Mouse (Mus musculus): Measurements from ENCODE around the gene Met. TPM values are rescaled to one million over a fixed set of nuclear protein-coding genes. Genes with fewer than 3 reads are reported as not detected.

Met gene
- polyA plus RNA-seq, 1 experiment from 2014 or later: 8.2 TPM

DNA sequence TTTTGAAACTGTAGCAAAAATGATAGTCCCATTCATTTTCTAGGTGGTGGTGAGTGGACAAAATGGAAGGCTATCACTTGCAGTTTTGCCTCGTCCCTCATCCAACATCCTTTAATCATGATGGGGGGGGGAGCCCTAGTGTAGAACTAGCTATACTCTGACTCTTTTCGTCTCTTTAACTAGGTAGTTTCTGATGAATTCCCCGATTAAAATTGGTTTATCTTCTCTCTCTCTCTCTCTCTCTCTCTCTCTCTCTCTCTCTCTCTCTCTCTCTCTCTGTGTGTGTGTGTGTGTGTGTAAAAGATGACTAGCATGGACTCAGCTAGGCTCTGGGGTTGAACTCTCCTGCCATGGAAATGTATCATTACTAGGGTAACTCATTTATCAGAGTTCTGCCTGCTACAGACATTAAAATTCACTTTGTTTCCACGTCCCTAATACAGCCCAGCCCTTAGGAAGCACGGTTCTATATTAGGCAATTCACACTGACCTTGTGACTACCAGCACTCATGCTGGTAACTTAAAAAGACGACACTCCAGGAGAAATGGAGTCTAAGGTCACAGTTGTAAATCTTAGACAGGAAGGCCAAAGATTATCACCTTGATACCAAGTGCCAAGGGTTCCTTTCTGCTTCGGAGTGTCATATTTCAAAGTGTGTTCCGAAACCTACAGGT, 126.5 kb downstream of the Met start:
- Histone ChIP-seq H3K4me2 (ENCODE audit: low read depth, low read length) (no peak overlapping the region), H3K27me3 (ENCODE audit: insufficient read depth, low read length) (no peaks in the 10 kb centered on the region), H3K9me3 (ENCODE audit: low read length) (peaks cover 6% of the 10 kb centered on the region; the same call in 1 of the 2 replicates), H3K27ac (ENCODE audit: low read depth) (no peak overlapping the region), H3K4me1 (ENCODE audit: insufficient read depth) (no peaks in the 10 kb centered on the region), H3K4me3 (ENCODE audit: low read depth, low read length) (no peak overlapping the region), H3K36me3 (replicated peaks; ENCODE audit: insufficient read depth, low read length) (no peaks in the 10 kb centered on the region), H3K9ac (replicated peaks) (no peak overlapping the region)
- DNase-seq (no peak), ATAC-seq (peak; percentile 21; the same call in 1 of the 2 replicates)
- WGBS (ENCODE audit: insufficient replicate concordance): 35% methylated on average over 8 of the region's 8 CpGs
- no peak for TF ChIP-seq EP300 (IDR thresholded peaks at IDR 0.05; ENCODE audit: low read depth)
- no peak for TF ChIP-seq CTCF (IDR thresholded peaks at IDR 0.05; ENCODE audit: low read depth)

DNA sequence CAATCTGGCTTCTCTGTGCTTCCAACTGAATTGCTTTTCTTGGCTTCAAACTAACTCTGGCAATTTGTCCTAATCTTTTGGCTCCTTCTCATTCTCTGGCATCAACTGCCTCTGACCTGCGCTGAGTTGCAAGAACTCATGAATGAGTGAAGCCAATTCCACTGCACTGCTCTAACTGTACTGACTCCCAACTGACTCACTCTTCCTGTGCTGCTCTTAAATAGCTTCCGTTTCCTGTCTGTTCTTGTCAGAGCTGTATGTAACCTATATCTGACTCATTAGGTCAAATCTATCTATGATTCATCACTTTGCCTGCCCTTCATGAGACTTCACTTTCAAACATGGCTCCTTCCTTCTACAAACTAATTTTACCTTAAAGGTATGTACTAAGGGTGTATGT, 130.4 kb downstream of the Met start:
- H3K36me3 ChIP-seq (replicated peaks; ENCODE audit: insufficient read depth, low read length): no peaks in the 10 kb centered on the region
- no peak overlapping the region for H3K4me2 ChIP-seq (ENCODE audit: low read depth, low read length)
- TF ChIP-seq EP300 (IDR thresholded peaks at IDR 0.05; ENCODE audit: low read depth): no peak
- TF ChIP-seq CTCF (IDR thresholded peaks at IDR 0.05; ENCODE audit: low read depth): no peak
- ATAC-seq (no peak), DNase-seq (no peak)
- H3K9ac ChIP-seq (replicated peaks): no peak overlapping the region
- peaks cover 6% of the 10 kb centered on the region; the same call in 1 of the 2 replicates for H3K9me3 ChIP-seq (ENCODE audit: low read length)
- H3K4me1 ChIP-seq (ENCODE audit: insufficient read depth): peaks cover 3% of the 10 kb centered on the region; the same call in 1 of the 2 replicates
- H3K4me3 ChIP-seq (ENCODE audit: low read depth, low read length): no peak overlapping the region
- no peaks in the 10 kb centered on the region for H3K27me3 ChIP-seq (ENCODE audit: insufficient read depth, low read length)
- no peak overlapping the region for H3K27ac ChIP-seq (ENCODE audit: low read depth)
- 89% methylated on average over 2 of the region's 2 CpGs for WGBS (ENCODE audit: insufficient replicate concordance)

DNA sequence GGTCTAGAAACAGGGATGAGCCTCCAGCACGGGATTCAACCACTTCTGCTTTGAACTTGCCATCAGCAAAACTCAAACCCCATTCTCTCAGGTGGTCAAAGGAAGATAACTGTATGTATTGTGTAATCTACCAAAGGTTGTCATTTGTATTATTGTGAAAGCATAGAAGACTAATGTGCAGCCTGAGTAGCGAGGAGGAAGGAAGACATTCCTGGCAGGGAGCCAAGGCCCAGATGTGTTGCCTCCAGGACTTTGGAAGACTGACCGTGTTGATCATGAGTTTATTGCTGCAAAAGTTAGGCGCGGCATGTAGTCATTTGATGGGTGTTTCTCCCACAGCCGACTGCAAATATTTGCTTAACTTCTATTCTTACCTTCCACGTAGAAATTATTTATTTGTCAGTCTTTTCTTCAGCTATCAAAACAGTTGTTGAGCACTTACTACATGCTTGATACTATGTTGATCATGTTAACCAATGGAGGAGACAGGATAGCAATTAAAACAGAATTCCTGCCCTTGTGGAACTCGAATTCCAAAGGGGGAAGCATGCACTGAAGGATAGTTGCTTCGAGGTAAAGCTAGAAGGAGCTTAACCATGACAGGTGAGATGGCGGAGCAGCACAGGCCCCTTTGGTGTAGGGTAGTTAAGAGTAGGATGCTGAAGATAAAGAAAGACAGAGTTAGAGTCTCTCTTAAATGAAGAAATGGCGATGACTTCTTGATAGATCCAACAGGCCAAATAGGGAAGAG, 132.3 kb downstream of the Met start:
- H3K4me1 ChIP-seq (ENCODE audit: insufficient read depth): peaks cover 3% of the 10 kb centered on the region; the same call in 1 of the 2 replicates
- no peak overlapping the region for H3K4me2 ChIP-seq (ENCODE audit: low read depth, low read length)
- no peak overlapping the region for H3K4me3 ChIP-seq (ENCODE audit: low read depth, low read length)
- no peaks in the 10 kb centered on the region for H3K27me3 ChIP-seq (ENCODE audit: insufficient read depth, low read length)
- H3K27ac ChIP-seq (ENCODE audit: low read depth): 0 out of 2 replicates have a peak overlapping the region, but pooled peaks have one; percentile 29
- peak; percentile 66 for ATAC-seq
- peak; percentile 67 for DNase-seq
- H3K36me3 ChIP-seq (replicated peaks; ENCODE audit: insufficient read depth, low read length): no peaks in the 10 kb centered on the region
- H3K9ac ChIP-seq (replicated peaks): no peak overlapping the region
- H3K9me3 ChIP-seq (ENCODE audit: low read length): peaks cover 6% of the 10 kb centered on the region; the same call in 1 of the 2 replicates
- TF ChIP-seq EP300 (IDR thresholded peaks at IDR 0.05; ENCODE audit: low read depth) (no peak), CTCF (IDR thresholded peaks at IDR 0.05; ENCODE audit: low read depth) (no peak)
- 65% methylated on average over 11 of the region's 11 CpGs for WGBS (ENCODE audit: insufficient replicate concordance)

DNA sequence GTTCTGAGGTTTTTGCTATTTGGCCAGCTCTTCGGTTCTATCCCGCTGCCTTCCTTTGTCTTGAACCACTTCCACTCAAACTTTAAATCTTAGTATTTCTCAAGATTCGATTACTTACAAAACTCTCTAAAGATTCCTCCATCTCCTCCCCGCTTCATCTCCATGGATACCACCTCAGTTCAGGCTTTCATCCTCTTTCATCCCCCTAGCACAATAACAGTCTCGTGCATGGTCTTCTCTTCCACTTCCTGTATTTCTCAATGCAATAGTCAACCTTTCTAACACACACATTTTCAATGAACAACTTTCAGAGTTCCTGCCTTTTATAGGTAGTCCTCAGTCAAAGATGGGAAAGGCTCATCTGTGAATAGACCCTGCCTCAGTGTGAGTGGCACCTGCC, 135.8 kb downstream of the Met start:
- H3K4me3 ChIP-seq (ENCODE audit: low read depth, low read length): no peak overlapping the region
- ATAC-seq (no peak), DNase-seq (no peak)
- no peak overlapping the region for H3K27ac ChIP-seq (ENCODE audit: low read depth)
- no peaks in the 10 kb centered on the region for H3K36me3 ChIP-seq (replicated peaks; ENCODE audit: insufficient read depth, low read length)
- no peak overlapping the region for H3K9ac ChIP-seq (replicated peaks)
- 74% methylated on average over 5 of the region's 5 CpGs for WGBS (ENCODE audit: insufficient replicate concordance)
- H3K4me2 ChIP-seq (ENCODE audit: low read depth, low read length): no peak overlapping the region
- no peaks in the 10 kb centered on the region for H3K27me3 ChIP-seq (ENCODE audit: insufficient read depth, low read length)
- H3K9me3 ChIP-seq (ENCODE audit: low read length): no peaks in the 10 kb centered on the region; the same call in 1 of the 2 replicates
- H3K4me1 ChIP-seq (ENCODE audit: insufficient read depth): peaks cover 3% of the 10 kb centered on the region; the same call in 1 of the 2 replicates
- TF ChIP-seq CTCF (IDR thresholded peaks at IDR 0.05; ENCODE audit: low read depth): no peak

DNA sequence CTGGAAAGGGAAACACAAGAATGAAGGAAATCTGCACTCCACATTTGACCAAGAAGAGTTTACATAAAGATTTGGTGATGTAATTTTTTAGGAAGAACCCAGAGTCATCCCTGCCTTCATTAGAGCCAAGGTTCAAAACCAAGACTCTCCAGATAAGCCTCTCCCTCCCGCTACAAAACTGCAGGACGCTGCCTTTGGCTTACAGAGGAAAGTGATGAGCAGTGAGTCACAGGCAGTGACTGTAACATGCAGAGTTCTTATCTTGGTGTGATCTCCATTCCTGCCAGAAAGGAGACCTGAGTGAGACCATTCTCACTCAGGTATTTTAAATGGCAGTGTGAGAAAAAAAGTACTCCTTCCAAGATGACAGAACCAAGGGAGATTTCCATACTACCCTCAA, 137.9 kb downstream of the Met start:
- no peaks in the 10 kb centered on the region for H3K4me1 ChIP-seq (ENCODE audit: insufficient read depth)
- WGBS (ENCODE audit: insufficient replicate concordance): 45% methylated on average over 2 of the region's 2 CpGs
- H3K4me3 ChIP-seq (ENCODE audit: low read depth, low read length): no peak overlapping the region
- no peaks in the 10 kb centered on the region for H3K9me3 ChIP-seq (ENCODE audit: low read length)
- DNase-seq (no peak), ATAC-seq (no peak)
- no peak overlapping the region for H3K4me2 ChIP-seq (ENCODE audit: low read depth, low read length)
- TF ChIP-seq EP300 (IDR thresholded peaks at IDR 0.05; ENCODE audit: low read depth) (no peak), CTCF (IDR thresholded peaks at IDR 0.05; ENCODE audit: low read depth) (no peak)
- no peak overlapping the region for H3K9ac ChIP-seq (replicated peaks)
- no peaks in the 10 kb centered on the region for H3K27me3 ChIP-seq (ENCODE audit: insufficient read depth, low read length)
- H3K36me3 ChIP-seq (replicated peaks; ENCODE audit: insufficient read depth, low read length): no peaks in the 10 kb centered on the region
- H3K27ac ChIP-seq (ENCODE audit: low read depth): no peak overlapping the region

DNA sequence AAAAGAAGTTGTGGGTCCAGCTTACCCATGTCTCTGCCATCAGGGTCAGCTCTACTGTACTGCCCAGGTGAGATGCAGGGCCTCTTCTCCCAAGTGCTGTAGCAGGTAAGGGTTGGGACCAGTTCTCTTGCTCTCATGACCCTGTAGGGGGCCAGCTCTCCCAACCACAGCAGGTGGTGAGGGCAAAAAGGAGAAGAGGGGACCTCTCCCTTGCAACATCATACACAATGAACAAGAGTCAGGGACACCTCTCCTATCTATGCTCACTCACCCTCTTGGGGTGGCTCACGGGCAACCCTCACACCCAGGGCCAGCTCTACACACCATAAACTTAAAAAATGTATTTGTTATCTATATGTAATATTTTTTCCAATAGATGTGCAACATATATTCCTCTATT, 143.3 kb downstream of the Met start:
- 75% methylated on average over 1 of the region's 1 CpGs for WGBS (ENCODE audit: insufficient replicate concordance)
- no peak for ATAC-seq

More for the DNA sequence above, 143.3 kb downstream of the Met start:
- Histone ChIP-seq H3K27me3 (ENCODE audit: insufficient read depth, low read length) (no peaks in the 10 kb centered on the region), H3K4me2 (ENCODE audit: low read depth, low read length) (no peak overlapping the region), H3K9me3 (ENCODE audit: low read length) (no peaks in the 10 kb centered on the region), H3K4me1 (ENCODE audit: insufficient read depth) (0 out of 2 replicates have a peak, but pooled peaks cover 2% of the 10 kb centered on the region), H3K4me3 (ENCODE audit: low read depth, low read length) (no peak overlapping the region), H3K27ac (ENCODE audit: low read depth) (no peak overlapping the region), H3K36me3 (replicated peaks; ENCODE audit: insufficient read depth, low read length) (no peaks in the 10 kb centered on the region), H3K9ac (replicated peaks) (no peak overlapping the region)
- TF ChIP-seq CTCF (IDR thresholded peaks at IDR 0.05; ENCODE audit: low read depth) (no peak), EP300 (IDR thresholded peaks at IDR 0.05; ENCODE audit: low read depth) (no peak)
- no peak for DNase-seq
